Mouse (Mus musculus) adrenal gland, postnatal 10 days (tissue): ENCODE measurements around the gene Tpbpb. TPM values are rescaled to one million over a fixed set of nuclear protein-coding genes. Genes with fewer than 3 reads are reported as not detected.
"Not testable (repeated sequence)": the region's sequence is repeated elsewhere in the genome, so short reads cannot be mapped to it uniquely, and the experiment has no call there.

Source experiments
- DNase-seq: peaks from one replicate; pipeline ENCODE4 v3.0.0; 2021; ENCODE audit warnings: mixed read lengths
- long read RNA-seq, 2 experiments: library from polyadenylated mRNA; stranded (forward); transcript quantifications; one replicate each; pipeline ENCODE4 v2.0.0; 2021
- total RNA-seq, 2 experiments: library from RNA; stranded (reverse); gene quantifications; 2 replicates each; pipeline ENCODE4 v1.2.3; 2021

The Tpbpb gene
- total RNA-seq = not detected
- long read RNA-seq, experiment 1 = 0 reads
- long read RNA-seq, experiment 2 = 0 reads

DNA sequence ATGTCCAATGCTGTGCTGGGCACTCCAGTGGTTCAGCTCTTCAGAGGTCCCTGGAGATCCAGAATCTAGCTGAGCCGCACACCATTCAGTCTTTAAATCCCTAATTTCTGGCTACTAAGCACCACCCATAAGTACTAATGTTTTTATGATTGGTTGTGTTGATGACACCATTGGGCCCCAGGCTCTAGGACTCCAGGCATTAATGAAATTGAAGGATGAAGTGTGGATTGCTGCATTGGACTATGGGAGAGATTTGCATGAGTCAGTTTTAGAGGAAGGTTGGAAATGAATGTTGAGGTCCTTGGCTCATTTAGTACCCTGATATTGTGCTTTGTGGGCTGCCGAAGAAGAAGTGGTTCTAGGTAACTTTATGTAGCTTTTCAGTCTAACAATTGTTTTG lies at the start of gene Tpbpb:
Gene Tpbpb, minus strand, starts transcription at position 101 of the 400 bp plus-strand sequence.
- DNase-seq = not testable (repeated sequence)

DNA sequence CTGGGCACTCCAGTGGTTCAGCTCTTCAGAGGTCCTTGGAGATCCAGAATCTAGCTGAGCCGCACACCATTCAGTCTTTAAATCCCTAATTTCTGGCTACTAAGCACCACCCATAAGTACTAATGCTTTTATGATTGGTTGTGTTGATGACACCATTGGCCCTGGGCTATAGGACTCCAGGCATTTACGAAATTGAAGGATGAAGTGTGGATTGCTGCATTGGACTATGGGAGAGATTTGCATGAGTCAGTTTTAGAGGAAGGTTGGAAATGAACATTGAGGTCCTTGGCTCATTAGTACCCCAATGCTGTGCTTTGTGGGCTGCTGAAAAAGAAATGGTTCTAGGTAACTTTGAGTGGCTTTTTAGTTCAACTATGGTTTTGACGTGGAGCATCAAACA lies 37.2 kb upstream of the Tpbpb start, which contains the start of gene Tpbpa:
Gene Tpbpa, minus strand, starts transcription at position 101 of the 400 bp plus-strand sequence.
- DNase-seq = not testable (repeated sequence)

DNA sequence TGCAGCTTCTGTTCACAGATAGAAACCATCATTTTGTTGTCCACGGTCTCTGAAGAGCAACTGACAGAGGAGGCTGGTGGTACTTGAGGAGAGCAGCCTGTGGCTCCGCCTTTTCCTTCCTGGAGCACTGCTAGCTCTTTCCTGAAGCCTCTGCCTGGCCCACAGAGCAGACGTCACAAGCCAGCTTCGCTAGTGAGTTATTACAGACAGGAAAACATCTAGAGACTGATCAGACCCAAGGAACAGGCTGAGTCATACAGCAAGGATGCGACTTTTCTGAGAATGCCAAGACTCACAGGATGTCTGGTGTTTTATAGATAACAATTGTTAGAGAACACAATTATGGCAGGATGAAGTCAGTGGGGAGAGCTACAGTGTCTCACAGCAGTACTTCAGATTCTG lies 31.8 kb upstream of the Tpbpb start, which contains the start of the genes Gm49391 and Ctla2a:
Gene Gm49391, minus strand, starts transcription at position 72 of the 402 bp plus-strand sequence.
Gene Ctla2a, minus strand, starts transcription at position 126 of the 402 bp plus-strand sequence.
- peak; percentile 21 for DNase-seq

DNA sequence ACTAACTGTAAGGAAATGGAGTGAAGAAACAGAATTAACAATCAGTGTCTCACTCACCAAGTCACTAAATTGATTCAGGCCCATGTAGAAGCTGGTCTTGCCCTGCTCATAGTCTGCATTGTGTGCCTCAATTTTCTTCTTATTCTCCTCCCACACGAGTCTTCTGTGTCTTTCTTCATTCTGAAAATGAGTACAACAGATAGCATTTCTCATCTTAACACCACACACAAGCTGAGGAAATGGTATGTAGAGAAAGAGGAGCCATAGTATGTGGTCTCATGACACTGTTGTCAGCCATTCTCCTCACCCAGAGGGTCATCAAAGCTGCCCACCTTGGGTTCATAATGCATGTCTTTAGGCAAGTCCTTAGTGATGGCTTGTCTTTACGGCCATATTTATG lies 30.8 kb upstream of the Tpbpb start, which contains the start of gene Gm49393:
Gene Gm49393, minus strand, starts transcription at position 101 of the 400 bp plus-strand sequence.
- not testable (repeated sequence) for DNase-seq

DNA sequence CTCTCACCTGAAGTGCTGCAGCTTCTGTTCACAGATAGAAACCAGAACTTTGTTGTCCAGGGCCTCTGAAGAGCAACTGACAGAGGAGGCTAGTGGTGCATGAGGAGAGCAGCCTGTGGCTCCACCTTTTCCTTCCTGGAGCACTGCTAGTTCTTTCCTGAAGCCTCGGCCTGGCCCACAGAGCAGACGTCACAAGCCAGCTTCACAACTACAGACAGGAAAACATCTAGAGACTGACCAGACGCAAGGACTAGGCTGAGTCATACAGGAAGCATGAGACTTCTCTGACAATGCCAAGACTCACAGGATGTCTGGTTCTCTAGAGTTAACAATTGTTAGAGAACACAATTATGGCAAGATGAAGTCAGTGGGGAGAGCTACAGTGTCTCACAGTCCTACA lies 7.4 kb downstream of the Tpbpb start, which contains the start of gene Ctla2b:
Gene Ctla2b, minus strand, starts transcription at position 120 of the 400 bp plus-strand sequence.
- peak; percentile 44 for DNase-seq

DNA sequence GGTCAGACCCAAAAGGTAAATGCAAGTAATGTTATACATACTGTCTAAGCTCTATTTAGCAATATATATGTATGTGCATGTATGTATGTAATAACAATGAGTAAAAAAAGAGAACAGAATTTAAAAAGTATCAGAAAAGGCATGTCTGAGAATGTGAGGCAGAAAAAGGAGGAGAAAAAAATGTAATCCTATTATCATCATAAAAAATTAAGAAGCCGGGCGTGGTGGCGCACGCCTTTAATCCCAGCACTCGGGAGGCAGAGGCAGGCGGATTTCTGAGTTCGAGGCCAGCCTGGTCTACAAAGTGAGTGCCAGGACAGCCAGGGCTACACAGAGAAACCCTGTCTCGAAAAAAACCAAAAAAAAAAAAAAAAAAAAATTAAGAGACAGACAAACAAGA lies 7.9 kb downstream of the Tpbpb start, which contains the start of gene Gm49392:
Gene Gm49392, minus strand, starts transcription at position 101 of the 400 bp plus-strand sequence.
- not testable (repeated sequence) for DNase-seq

DNA sequence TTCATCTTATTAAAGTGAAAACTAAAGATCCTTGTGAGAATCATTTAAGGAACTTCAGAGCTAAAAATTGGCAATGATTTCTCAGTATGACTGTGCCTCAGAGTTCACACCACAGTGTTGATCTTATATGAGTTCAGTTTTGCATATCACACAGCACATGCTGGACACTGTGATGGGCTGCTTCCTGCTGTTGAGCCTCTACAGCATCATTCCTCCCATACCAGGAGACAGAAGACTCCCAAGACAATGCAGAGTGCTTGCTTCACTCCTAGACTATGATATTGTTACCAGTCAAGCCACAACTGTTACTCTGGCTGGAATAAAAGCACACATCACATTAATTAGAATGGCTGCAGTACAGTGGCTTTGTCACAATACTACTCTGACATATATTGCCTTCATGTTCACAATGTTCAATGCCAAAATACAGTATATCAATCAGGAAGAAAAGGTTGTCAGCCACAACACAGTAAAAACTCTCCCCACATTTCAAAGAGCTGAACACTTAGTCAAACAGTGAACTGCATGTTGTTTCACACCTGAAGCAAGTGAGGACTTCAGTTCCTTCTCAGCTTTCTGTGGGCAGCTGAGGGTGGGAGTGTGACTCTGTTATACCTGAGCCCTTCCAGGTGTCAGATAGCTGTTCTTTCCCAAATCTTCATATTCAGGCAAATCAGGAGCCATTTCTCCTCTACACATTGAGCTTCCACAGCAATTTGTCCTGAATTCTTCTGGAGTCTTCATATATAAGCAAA lies 9.1 kb downstream of the Tpbpb start:
- DNase-seq = no peak

DNA sequence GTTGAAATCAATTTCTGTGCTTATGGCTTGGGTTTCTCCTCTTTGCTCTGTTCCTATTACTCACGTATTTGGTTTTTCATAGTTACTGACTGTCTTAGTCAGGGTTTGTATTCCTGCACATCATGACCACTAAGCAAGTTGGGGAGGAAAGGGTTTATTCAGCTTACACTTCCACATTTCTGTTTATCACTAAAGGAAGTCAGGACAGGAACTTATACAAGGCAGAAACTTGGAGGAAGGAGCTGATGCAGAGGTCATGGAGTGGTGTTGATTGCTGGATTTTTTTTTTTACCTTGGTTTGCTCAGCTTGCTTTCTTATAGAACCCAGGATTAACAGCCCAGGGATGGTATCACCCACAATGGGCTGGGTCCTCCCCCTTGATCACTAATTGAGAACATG lies 12.4 kb downstream of the Tpbpb start:
- no peak for DNase-seq

DNA sequence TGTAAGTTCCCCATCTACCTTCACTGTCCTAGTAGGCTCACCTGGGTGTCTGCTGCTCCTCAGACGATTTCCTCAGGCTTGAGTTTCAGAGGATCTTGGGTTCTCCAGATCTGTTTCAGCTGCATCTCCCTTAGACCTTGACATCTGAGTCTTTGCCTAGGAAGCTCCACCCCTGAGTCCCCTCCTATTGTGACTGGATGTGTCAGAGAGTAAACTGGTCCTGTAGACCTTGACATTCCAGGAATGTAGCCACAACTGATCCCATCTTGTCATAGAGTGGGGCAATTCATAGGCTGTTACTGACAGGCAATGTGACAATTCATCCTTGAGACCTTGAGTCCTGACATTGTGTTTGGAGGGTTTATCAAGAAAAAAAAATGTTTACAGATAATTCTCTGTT lies 40.4 kb downstream of the Tpbpb start, which contains the start of gene 4930486L24Rik:
Gene 4930486L24Rik, minus strand, starts transcription at position 195 of the 400 bp plus-strand sequence.
- peak; percentile 27 for DNase-seq

Other genes starting within 250 kb of the Tpbpb start
- gene BC051665, start 118.5 kb downstream of the Tpbpb start, total RNA-seq = not detected
- gene Ctsll3, start 102.0 kb downstream of the Tpbpb start, total RNA-seq = not detected
- 10 to 100 TPM; 21.8 to 23.7 TPM for gene 4930486L24Rik, start 40.4 kb downstream of the Tpbpb start, total RNA-seq
- under 1 TPM; 0.58 to 0.99 TPM for gene Gm49392, start 8.0 kb downstream of the Tpbpb start, total RNA-seq
- 10 to 100 TPM in 1 of 2 experiments, 1 to 10 TPM in 1; 5.2 to 11.0 TPM for gene Ctla2b, start 7.4 kb downstream of the Tpbpb start, total RNA-seq
- not detected for gene Gm49393, start 30.7 kb upstream of the Tpbpb start, total RNA-seq
- 1 to 10 TPM in 1 of 2 experiments, under 1 TPM in 1; 0.70 to 1.8 TPM for gene Gm49391, start 31.7 kb upstream of the Tpbpb start, total RNA-seq
- 10 to 100 TPM; 44.4 to 56.3 TPM for gene Ctla2a, start 31.7 kb upstream of the Tpbpb start, total RNA-seq
- gene Tpbpa, start 37.1 kb upstream of the Tpbpb start, total RNA-seq = not detected
- gene Ctsj, start 101.1 kb upstream of the Tpbpb start, total RNA-seq = not detected
- not detected for gene Ctsq, start 135.8 kb upstream of the Tpbpb start, total RNA-seq